Mouse (Mus musculus) small intestine, adult 2 months (tissue): Measurements from ENCODE around the gene Slc16a13. TPM values are rescaled to one million over a fixed set of nuclear protein-coding genes. Genes with fewer than 3 reads are reported as not detected.

Experiments used
- H3K27ac ChIP-seq: fragments of 200-500 bp; 2 replicates; pipeline ENCODE4 v1.5.1; 2012; ENCODE audit warnings: low read depth, low read length, control low read depth, inconsistent platforms; ENCODE audit not compliant: insufficient read depth
- H3K27me3 ChIP-seq: fragments of 200-500 bp; 2 replicates; pipeline ENCODE4 v1.6.1; 2012; ENCODE audit warnings: mild to moderate bottlenecking, moderate library complexity, low read length, inconsistent platforms; ENCODE audit not compliant: control insufficient read depth, insufficient read depth
- H3K36me3 ChIP-seq: fragments of 200-500 bp; 2 replicates; pipeline ENCODE4 v1.6.1; 2012; ENCODE audit warnings: mild to moderate bottlenecking, low read length, control low read depth, inconsistent platforms; ENCODE audit not compliant: control insufficient read depth, insufficient read depth
- H3K4me1 ChIP-seq: fragments of 200-500 bp; 2 replicates; pipeline ENCODE4 v1.6.1; 2012; ENCODE audit warnings: low read length, inconsistent platforms, mixed read lengths; ENCODE audit not compliant: control insufficient read depth, insufficient read depth, insufficient read length
- H3K4me3 ChIP-seq: fragments of 200-500 bp; 2 replicates; pipeline ENCODE4 v1.5.1; 2012; ENCODE audit warnings: low read depth, mild to moderate bottlenecking, control low read depth, inconsistent platforms, low read length, moderate library complexity
- CTCF ChIP-seq: fragments of 200-500 bp; IDR thresholded peaks from 2 replicates; pipeline ENCODE4 v1.5.1; 2012; ENCODE audit warnings: low read depth, mild to moderate bottlenecking, control low read depth, inconsistent platforms, low read length, moderate library complexity, mixed read lengths; ENCODE audit not compliant: insufficient replicate concordance, insufficient read length; ENCODE audit errors: extremely low read depth
- POLR2A ChIP-seq: fragments of 200-500 bp; IDR thresholded peaks from 2 replicates; pipeline ENCODE4 v1.6.1; 2012; ENCODE audit warnings: low read depth, mild to moderate bottlenecking, control low read depth, inconsistent platforms, low read length, moderate library complexity
- WGBS: fragments of 180-500 bp; shearing (Covaris S2); methylation state at CpG from one replicate; pipeline ENCODE4 v1.1.7; 2018; 5-methylcytosine and 5-hydroxymethylcytosine counted together
- polyA plus RNA-seq: library from polyadenylated mRNA; depleted of rRNA; stranded (reverse); fragments of >200 nt; gene quantifications from 2 replicates; pipeline ENCODE4 v1.2.3, GENCODE M21; 2012

Slc16a13 gene
- polyA plus RNA-seq, 1 experiment, result 4.7 TPM

DNA sequence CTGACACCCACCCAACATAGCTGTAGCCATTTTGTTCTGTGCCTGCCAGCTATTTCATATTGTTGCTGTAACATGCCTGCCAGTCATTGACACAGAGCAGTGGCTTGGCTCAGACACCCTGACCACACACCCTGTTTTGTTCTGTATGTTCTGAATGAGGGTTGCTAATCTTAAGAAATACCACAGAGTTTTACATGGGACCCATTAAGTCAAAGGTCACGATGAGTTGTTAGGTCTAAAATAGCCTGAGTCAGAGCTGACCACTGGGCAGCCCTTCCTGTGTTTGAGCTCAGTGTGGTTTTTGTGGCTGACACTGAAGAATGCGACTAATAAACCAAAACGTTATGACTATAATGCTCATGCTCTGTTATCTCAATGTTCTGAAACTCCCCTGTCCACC lies 22.5 kb downstream of the Slc16a13 start:
- no peak overlapping the region for H3K4me3 ChIP-seq
- no peaks in the 10 kb centered on the region for H3K4me1 ChIP-seq
- WGBS, result 64% methylated on average over 3 of the region's 3 CpGs
- no peak overlapping the region for H3K27ac ChIP-seq
- TF ChIP-seq CTCF, result no peak
- no peak for TF ChIP-seq POLR2A
- H3K36me3 ChIP-seq, result no peaks in the 10 kb centered on the region
- H3K27me3 ChIP-seq, result no peaks in the 10 kb centered on the region

DNA sequence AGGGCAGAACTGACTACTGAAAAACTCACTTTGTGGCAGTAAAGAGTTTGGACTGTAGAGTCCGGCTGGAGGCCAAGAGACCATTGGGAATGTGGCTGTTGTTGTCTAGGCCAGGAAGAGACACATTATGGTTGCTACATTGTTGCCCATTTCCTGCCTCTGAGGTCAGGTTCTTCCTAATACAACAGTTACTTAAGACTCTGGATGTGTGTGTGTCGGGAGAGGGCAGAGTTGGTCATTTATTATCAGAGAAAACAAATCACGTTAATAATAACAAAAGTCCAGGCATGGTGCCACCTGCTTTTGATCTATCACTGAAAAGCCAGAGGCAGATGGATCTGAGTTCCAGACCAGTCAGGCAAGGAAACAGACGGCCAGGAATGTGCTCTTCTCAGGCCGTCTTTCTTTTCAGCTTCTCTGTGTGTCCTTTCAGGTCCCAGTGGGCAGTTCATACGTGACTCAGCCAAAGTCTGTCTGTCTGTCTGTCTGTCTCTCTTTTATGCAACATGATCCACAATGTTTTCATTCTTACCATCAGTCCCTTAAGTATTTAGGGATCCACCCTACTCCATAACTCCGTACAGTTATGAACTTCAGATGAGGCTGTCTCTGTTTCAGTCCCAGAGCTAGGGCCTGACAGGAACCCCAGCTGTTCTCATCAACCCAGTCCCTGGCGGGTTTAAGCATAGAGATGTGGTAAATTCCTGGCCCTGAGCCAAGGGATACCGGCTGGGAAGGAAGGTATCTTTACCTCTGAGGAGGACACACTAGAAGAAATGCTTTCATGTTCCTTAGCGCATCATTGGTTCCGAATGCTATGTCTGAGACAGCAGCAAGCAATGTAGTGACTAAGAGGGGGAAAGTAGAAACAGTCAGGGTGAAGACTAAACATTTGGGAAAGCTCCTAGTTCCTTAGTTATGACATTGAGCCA lies 27.2 kb downstream of the Slc16a13 start:
- no peak for TF ChIP-seq POLR2A
- no peak for TF ChIP-seq CTCF
- no peaks in the 10 kb centered on the region for H3K4me1 ChIP-seq
- no peaks in the 10 kb centered on the region for H3K36me3 ChIP-seq
- H3K27me3 ChIP-seq, result no peaks in the 10 kb centered on the region
- H3K27ac ChIP-seq, result no peak overlapping the region
- H3K4me3 ChIP-seq, result no peak overlapping the region
- WGBS, result 32% methylated on average over 11 of the region's 11 CpGs

DNA sequence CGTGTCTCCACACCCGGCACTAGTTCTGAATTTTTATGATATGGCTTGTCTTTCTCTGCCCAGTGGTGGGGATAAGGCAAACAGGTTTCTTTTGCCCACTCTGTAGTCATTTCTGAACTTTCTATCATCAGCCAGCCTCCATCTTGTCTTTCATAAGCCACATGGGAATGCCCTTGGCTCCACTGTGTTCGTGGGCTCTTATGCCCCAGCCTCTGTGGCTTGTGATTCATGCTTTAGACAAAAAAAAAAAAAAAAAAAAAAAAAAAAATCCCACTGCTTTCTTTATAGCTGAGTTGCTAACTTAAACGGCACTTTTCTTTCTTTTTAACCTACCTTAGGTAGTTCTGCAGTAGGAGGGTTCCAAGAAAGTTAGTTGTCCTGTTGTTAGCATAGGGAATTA lies 28.7 kb downstream of the Slc16a13 start:
- 68% methylated on average over 4 of the region's 4 CpGs for WGBS
- no peak for TF ChIP-seq POLR2A
- TF ChIP-seq CTCF, result no peak
- H3K36me3 ChIP-seq, result no peaks in the 10 kb centered on the region

DNA sequence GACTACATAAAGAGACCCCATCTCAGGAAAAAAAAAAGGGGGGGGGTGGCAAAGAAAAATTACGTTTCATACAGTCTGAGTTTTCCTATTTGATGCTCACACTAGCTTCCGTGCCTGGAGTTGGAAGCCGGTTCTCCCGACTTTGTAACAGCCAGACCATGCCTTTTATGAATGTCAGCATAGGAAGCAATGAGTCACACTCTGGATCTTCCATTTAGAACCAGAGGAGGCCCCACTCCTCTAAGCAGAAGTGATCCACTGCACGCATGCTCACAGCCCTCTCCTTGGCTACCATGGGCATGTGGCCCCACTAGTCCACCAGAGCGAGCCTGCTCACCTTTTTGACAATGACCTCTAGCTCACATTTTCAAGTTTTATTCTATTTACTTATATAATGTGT lies 29.7 kb downstream of the Slc16a13 start:
- Histone ChIP-seq H3K4me3 (no peak overlapping the region), H3K4me1 (no peaks in the 10 kb centered on the region), H3K27me3 (no peaks in the 10 kb centered on the region), H3K36me3 (no peaks in the 10 kb centered on the region), H3K27ac (no peak overlapping the region)
- WGBS, result 78% methylated on average over 6 of the region's 6 CpGs
- TF ChIP-seq CTCF (no peak), POLR2A (no peak)

More for the DNA sequence above, 28.7 kb downstream of the Slc16a13 start:
- Histone ChIP-seq H3K27me3 (no peaks in the 10 kb centered on the region), H3K4me3 (no peak overlapping the region), H3K4me1 (no peaks in the 10 kb centered on the region), H3K27ac (no peak overlapping the region)

DNA sequence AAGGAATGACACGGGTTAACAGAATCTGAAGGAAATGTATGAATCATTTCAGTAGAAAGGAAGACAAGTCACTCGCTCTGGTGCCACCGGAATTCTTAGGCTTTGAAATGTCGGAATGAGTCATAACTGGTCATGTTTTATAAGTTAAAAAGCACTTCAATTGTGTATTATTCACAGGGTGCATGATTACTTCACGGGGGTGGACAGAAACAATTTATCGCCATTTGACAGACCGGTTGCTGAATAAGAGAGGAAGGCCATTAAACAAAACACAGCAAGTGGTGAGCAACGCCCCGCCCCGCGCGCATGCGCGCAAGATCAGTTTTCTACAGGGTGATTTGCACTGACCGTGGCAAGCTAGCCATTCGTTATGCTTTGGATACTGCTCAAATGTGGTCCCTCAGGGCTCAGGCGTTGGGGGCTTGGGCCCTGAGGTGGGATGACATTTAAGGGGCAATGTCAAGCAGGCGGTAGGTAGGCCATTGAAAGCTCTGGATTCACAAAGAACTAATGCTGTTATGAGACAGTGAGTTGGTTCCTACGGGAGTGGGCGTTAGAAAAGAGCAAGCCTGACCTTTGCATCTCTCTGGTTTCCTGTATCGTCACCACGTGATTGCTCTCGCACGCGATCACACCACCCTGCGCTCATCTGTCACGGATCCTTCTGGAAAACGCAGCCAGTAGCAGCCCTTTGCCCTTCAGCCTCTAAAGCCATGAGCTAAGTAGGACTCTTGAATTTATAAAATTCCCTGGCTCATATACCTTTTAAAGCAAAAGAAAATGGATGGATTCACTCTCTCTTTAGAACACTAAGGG lies 31.3 kb downstream of the Slc16a13 start:
- no peak overlapping the region for H3K27ac ChIP-seq
- H3K27me3 ChIP-seq, result no peaks in the 10 kb centered on the region
- no peak overlapping the region for H3K4me3 ChIP-seq
- H3K4me1 ChIP-seq, result no peaks in the 10 kb centered on the region
- 84% methylated on average over 28 of the region's 28 CpGs for WGBS
- H3K36me3 ChIP-seq, result no peaks in the 10 kb centered on the region
- TF ChIP-seq POLR2A, result no peak
- no peak for TF ChIP-seq CTCF

GRCm38 (mm10) chr11:70185120-70185519 lies 35.7 kb downstream of the Slc16a13 start:
- Histone ChIP-seq H3K4me3 (no peak overlapping the region), H3K4me1 (no peaks in the 10 kb centered on the region), H3K27me3 (no peaks in the 10 kb centered on the region), H3K27ac (no peak overlapping the region), H3K36me3 (no peaks in the 10 kb centered on the region)
- WGBS, result 61% methylated on average over 7 of the region's 7 CpGs
- no peak for TF ChIP-seq CTCF
- TF ChIP-seq POLR2A, result no peak

DNA sequence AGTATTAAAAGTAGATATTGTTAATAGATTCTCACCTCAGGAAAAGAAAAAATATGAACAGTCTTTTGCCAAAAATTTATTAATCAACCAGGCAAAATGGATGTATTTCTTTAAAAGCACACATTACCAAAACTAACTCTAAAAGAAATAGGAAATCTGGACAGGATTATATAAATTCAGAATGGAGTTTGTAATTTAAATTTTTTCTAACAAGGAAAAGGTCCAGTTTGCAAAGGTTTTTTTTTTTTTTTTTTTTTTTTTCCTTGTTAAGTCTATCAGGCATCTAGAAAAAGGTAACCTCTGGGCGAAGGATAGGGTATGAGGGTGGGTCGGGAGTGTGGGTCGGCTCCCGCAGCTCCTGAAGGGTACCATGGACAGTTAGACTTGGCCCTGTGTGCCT lies 40.4 kb downstream of the Slc16a13 start:
- Histone ChIP-seq H3K36me3 (no peaks in the 10 kb centered on the region), H3K27ac (no peak overlapping the region), H3K27me3 (no peaks in the 10 kb centered on the region), H3K4me3 (no peak overlapping the region), H3K4me1 (no peaks in the 10 kb centered on the region)
- 89% methylated on average over 4 of the region's 4 CpGs for WGBS
- no peak for TF ChIP-seq POLR2A
- no peak for TF ChIP-seq CTCF
